Comparison of ENCODE assay signal across 11 mouse cellular contexts in the genomic region with DNA sequence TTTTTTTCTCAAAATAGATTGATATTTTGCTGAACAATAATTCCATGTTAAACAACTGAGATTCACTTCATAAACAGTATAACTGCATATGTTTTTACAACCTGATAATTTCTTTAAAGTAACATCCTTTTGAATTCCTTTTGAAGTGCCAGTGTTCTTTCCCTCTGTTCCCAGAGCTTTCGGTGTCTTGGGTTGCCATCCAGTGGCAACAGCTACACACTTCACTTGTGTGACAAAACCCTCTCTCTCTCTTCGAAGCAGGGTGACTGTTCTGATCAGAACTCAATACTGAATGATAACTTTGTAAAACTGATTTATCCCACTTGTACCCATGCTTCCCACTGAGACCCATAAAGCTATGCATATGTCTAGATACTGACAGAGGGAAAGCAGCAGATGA.
A peak's percentile ranks its signal among the peaks of the same experiment; 100 is the strongest.
DNase-seq lines count a peak whose midpoint lies in the region; ATAC-seq lines count a peak whose summit lies in the region.
"Had no signal": no experiment of that assay in that cellular context is flagged by ENCODE, and none has a peak within 500 bp of the region (broad histone marks: within the 10 kb centered on the region; RNA-seq: fewer than 3 reads in every experiment).

No protein-coding gene starts in this region.

- ATAC-seq in kidney, embryonic 16.5 days (ENCODE audit: low FRiP score, low TSS enrichment): no peak
- ATAC-seq in neural tube, embryonic 14.5 days (ENCODE audit: low read depth): peak; percentile 65; the same call in 1 of the 2 replicates

- H3K27ac ChIP-seq in kidney, embryonic 16.5 days (ENCODE audit: low read length): no peak overlapping the region
- H3K27ac ChIP-seq in neural tube, embryonic 14.5 days (ENCODE audit: low read depth, low read length): no peak overlapping the region

- no peaks in the 10 kb centered on the region for H3K27me3 ChIP-seq in kidney, embryonic 16.5 days (ENCODE audit: insufficient read depth, low read length)
- H3K27me3 ChIP-seq in neural tube, embryonic 14.5 days (ENCODE audit: control insufficient read depth, insufficient read depth, low read length): no peaks in the 10 kb centered on the region

- 67% methylated on average over 2 of the region's 2 CpGs for WGBS in kidney, embryonic 16.5 days
- WGBS in neural tube, embryonic 14.5 days: 76% methylated on average over 2 of the region's 2 CpGs

- H3K9me3 ChIP-seq in kidney, embryonic 16.5 days (ENCODE audit: low read length): no peaks in the 10 kb centered on the region
- H3K9me3 ChIP-seq in neural tube, embryonic 14.5 days (ENCODE audit: control insufficient read depth, low read length): no peaks in the 10 kb centered on the region

- no peaks in the 10 kb centered on the region for H3K4me1 ChIP-seq in kidney, embryonic 16.5 days (ENCODE audit: insufficient read depth, low read length)
- no peaks in the 10 kb centered on the region for H3K4me1 ChIP-seq in neural tube, embryonic 14.5 days (ENCODE audit: control insufficient read depth, insufficient read depth, low read length)

- peak; percentile 6 to 16 for DNase-seq in cerebellum, postnatal 10 days
- no peak for DNase-seq in cerebellum, postnatal 36 days
- DNase-seq in kidney, adult 9 months: peak; percentile 31
- no peak for DNase-seq in neural tube, embryonic 10.5 days (ENCODE audit: extremely low spot score, low spot score)
- peak; percentile 25 for DNase-seq in right cerebral cortex, postnatal 4 days
- no peak for DNase-seq in urinary bladder, postnatal 36 days (ENCODE audit: low spot score in 2 of 2)
- DNase-seq: cerebellum, adult 9-11 months; heart, adult 11 months had no signal

- no peak overlapping the region for H3K4me2 ChIP-seq in kidney, embryonic 16.5 days (replicated peaks; ENCODE audit: low read depth, low read length)
- no peak overlapping the region for H3K4me2 ChIP-seq in neural tube, embryonic 14.5 days (ENCODE audit: low read depth, low read length)
- H3K4me2 ChIP-seq: liver, embryonic 11.5 days had no signal

- H3K9ac ChIP-seq in kidney, embryonic 16.5 days (replicated peaks; ENCODE audit: low read length): no peak overlapping the region
- no peak overlapping the region for H3K9ac ChIP-seq in neural tube, embryonic 14.5 days (replicated peaks; ENCODE audit: low read depth, low read length)

- H3K36me3 ChIP-seq in kidney, embryonic 16.5 days (ENCODE audit: insufficient read depth, low read length): no peaks in the 10 kb centered on the region
- no peaks in the 10 kb centered on the region for H3K36me3 ChIP-seq in neural tube, embryonic 14.5 days (ENCODE audit: control insufficient read depth, insufficient read depth, low read length)

- H3K4me3 ChIP-seq in kidney, embryonic 16.5 days (ENCODE audit: low read length): no peak overlapping the region
- H3K4me3 ChIP-seq in neural tube, embryonic 14.5 days (ENCODE audit: low read depth, low read length): no peak overlapping the region

Comparison
In these comparisons a context has a peak if more than half of its experiments do, and no peak if none do; other contexts are left out.
1. DNase-seq: peak in cerebellum, postnatal 10 days (2 of 2), kidney, adult 9 months (single experiment) and right cerebral cortex, postnatal 4 days (single experiment); none in cerebellum, postnatal 36 days (0 of 2), neural tube, embryonic 10.5 days (single experiment) and urinary bladder, postnatal 36 days (0 of 2).